ENCODE assay signal across 8 mouse cellular contexts in the genomic region with DNA sequence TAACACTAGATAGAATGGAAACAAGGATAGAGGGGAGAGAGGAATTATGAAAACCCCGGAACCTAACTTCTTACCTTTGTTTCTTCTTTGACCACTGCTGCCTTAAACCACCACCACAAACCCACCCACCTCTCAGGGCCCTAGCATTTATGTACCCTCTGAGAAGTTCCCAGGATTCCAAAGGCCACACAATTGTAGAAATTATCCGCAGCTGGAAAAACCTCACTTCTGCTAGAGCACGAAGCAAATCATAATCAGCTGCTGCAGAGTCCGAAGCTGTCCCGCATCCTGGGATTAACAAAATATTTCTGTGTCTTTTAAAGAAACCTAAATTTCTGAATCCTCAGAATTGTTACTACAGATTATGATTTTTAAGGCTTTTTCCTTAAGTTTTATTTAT. TPM values are rescaled to one million over a fixed set of nuclear protein-coding genes. Genes with fewer than 3 reads are reported as not detected.
DNase-seq lines count a peak whose midpoint lies in the region; ATAC-seq and TF ChIP-seq lines count a peak whose summit lies in the region.

Mdm4 (minus strand) TSS at position 101 of the 400 bp plus-strand sequence.

- no peak for ATAC-seq in embryonic facial prominence, embryonic 12.5 days (ENCODE audit: insufficient number of reproducible peaks, insufficient read depth, low FRiP score, low TSS enrichment)
- no peak for ATAC-seq in heart, embryonic 12.5 days (ENCODE audit: insufficient number of reproducible peaks, low FRiP score)
- ATAC-seq in midbrain, postnatal 0 days (ENCODE audit: low FRiP score) = no peak

- TF ChIP-seq CTCF in lung, adult 2 months (IDR thresholded peaks at IDR 0.05; ENCODE audit: insufficient read depth, low read length) = no peak
- TF ChIP-seq CTCF in midbrain, postnatal 0 days (IDR thresholded peaks at IDR 0.05) = no peak

- no peaks in the 10 kb centered on the region for H3K36me3 ChIP-seq in embryonic facial prominence, embryonic 12.5 days
- no peaks in the 10 kb centered on the region for H3K36me3 ChIP-seq in heart, embryonic 12.5 days
- H3K36me3 ChIP-seq in midbrain, postnatal 0 days (ENCODE audit: insufficient read depth, low read length) = no peaks in the 10 kb centered on the region

- no peak within 1 kb of the TSS for H3K4me3 ChIP-seq in lung, adult 2 months (replicated peaks; ENCODE audit: extremely low read depth, low read depth, low read length)
- H3K4me3 ChIP-seq in embryonic facial prominence, embryonic 12.5 days = no peak within 1 kb of the TSS
- H3K4me3 ChIP-seq in heart, embryonic 12.5 days = no peak within 1 kb of the TSS
- no peak within 1 kb of the TSS for H3K4me3 ChIP-seq in midbrain, postnatal 0 days (ENCODE audit: low read depth, low read length)

- H3K9me3 ChIP-seq in embryonic facial prominence, embryonic 12.5 days = no peaks in the 10 kb centered on the region
- H3K9me3 ChIP-seq in heart, embryonic 12.5 days (replicated peaks) = no peaks in the 10 kb centered on the region
- no peaks in the 10 kb centered on the region for H3K9me3 ChIP-seq in midbrain, postnatal 0 days (ENCODE audit: low read length)

- DNase-seq in lung, adult 2 months = no peak
- DNase-seq in lung, postnatal 10 days = no peak
- no peak for DNase-seq in left cerebral cortex, adult 8-10 months (ENCODE audit: low spot score in 2 of 2)
- DNase-seq in midbrain, postnatal 0 days (ENCODE audit: low spot score) = no peak
- no peak for DNase-seq in embryo, embryonic 11 days
- no peak for DNase-seq in spleen, adult 12 weeks (ENCODE audit: low spot score)

- no peak within 1 kb of the TSS for H3K9ac ChIP-seq in embryonic facial prominence, embryonic 12.5 days
- H3K9ac ChIP-seq in heart, embryonic 12.5 days = no peak within 1 kb of the TSS
- no peak within 1 kb of the TSS for H3K9ac ChIP-seq in midbrain, postnatal 0 days (replicated peaks; ENCODE audit: low read length, poor library complexity, severe bottlenecking)

- WGBS in lung, adult 2 months = 97% methylated on average over 5 of the region's 5 CpGs
- WGBS in embryonic facial prominence, embryonic 12.5 days = 82% methylated on average over 5 of the region's 5 CpGs
- 91% methylated on average over 5 of the region's 5 CpGs for WGBS in heart, embryonic 12.5 days
- WGBS in midbrain, postnatal 0 days = 92% methylated on average over 5 of the region's 5 CpGs

- H3K27ac ChIP-seq in embryonic facial prominence, embryonic 12.5 days = no peak within 1 kb of the TSS
- H3K27ac ChIP-seq in heart, embryonic 12.5 days (ENCODE audit: poor library complexity, severe bottlenecking) = no peak within 1 kb of the TSS
- H3K27ac ChIP-seq in midbrain, postnatal 0 days (ENCODE audit: low read depth, low read length) = no peak within 1 kb of the TSS

- H3K27me3 ChIP-seq in embryonic facial prominence, embryonic 12.5 days = no peaks in the 10 kb centered on the region
- H3K27me3 ChIP-seq in heart, embryonic 12.5 days (replicated peaks) = no peaks in the 10 kb centered on the region
- H3K27me3 ChIP-seq in midbrain, postnatal 0 days (ENCODE audit: insufficient read depth, low read length) = no peaks in the 10 kb centered on the region

- TF ChIP-seq POLR2A in lung, adult 2 months (IDR thresholded peaks at IDR 0.05; ENCODE audit: borderline replicate concordance, extremely low read depth, low read depth, low read length) = no peak

- H3K4me2 ChIP-seq in embryonic facial prominence, embryonic 12.5 days (replicated peaks) = no peak within 1 kb of the TSS
- no peak within 1 kb of the TSS for H3K4me2 ChIP-seq in heart, embryonic 12.5 days
- no peak within 1 kb of the TSS for H3K4me2 ChIP-seq in midbrain, postnatal 0 days (ENCODE audit: low read depth, low read length, poor library complexity, severe bottlenecking)

- peaks cover 2% of the 10 kb centered on the region; the same call in 1 of the 2 replicates for H3K4me1 ChIP-seq in lung, adult 2 months (ENCODE audit: control insufficient read depth, insufficient read depth, low read length)
- peaks cover 7% of the 10 kb centered on the region; the same call in 1 of the 2 replicates for H3K4me1 ChIP-seq in embryonic facial prominence, embryonic 12.5 days
- peaks cover 7% of the 10 kb centered on the region; the same call in 1 of the 2 replicates for H3K4me1 ChIP-seq in heart, embryonic 12.5 days (replicated peaks)
- H3K4me1 ChIP-seq in midbrain, postnatal 0 days (ENCODE audit: insufficient read depth, low read length) = no peaks in the 10 kb centered on the region

RNA-seq across cellular contexts. Expression of gene Mdm4, which starts in this region (rescaled TPM):
- polyA plus RNA-seq in lung, adult 2 months (2012; rRNA removed) = 28.8 and 45.9 TPM in 2 replicates
- polyA plus RNA-seq in embryonic facial prominence, embryonic 12.5 days (2016; fragmentation: Nextera tagmentation; extraction: Ambion mirVana) = 46.9 and 49.0 TPM in 2 replicates
- polyA plus RNA-seq in heart, embryonic 12.5 days (2016; fragmentation: Nextera tagmentation; extraction: Ambion mirVana) = 31.3 and 35.5 TPM in 2 replicates
- total RNA-seq in left cerebral cortex, adult 8-10 months (2022) = 10 to 100 TPM; 78.7 to 86.6 (median 81.7) TPM
- 54.4 and 84.5 TPM in 2 replicates for total RNA-seq in midbrain, postnatal 0 days (2014; rRNA removed)
- 28.2 and 28.9 TPM in 2 replicates for polyA plus RNA-seq in midbrain, postnatal 0 days (2015; fragmentation: Nextera tagmentation; extraction: Ambion mirVana)
